Mouse (Mus musculus) fat pad, adult 2 months (tissue): ENCODE data around the gene Ltk.

Experiments used
- DNase-seq: peaks from one replicate; pipeline ENCODE4 v3.0.0-alpha.2; 2011; ENCODE audit warnings: low read depth, low spot score; ENCODE audit errors: extremely low read depth

Ltk gene

DNA sequence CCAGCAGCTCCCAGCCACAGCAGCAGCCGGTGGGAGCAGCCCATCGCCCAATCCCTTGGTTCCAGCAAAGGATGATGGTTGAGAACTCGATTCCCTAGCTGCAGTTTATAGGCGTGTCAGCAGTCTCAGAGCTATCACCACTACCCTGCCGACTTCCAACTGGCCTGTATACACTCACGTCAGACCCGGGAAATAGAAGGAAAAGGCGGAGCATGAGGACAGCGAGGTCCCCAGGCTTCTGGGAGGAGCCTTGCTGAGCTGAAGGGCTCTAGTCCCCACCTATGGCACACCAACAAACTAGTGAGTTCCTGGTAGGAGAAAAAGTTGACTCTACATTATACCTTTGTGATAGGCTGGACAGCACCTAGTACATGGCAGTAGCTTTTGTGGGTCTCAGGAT lies at the start of gene Ltk:
TSS of gene Ltk (minus strand) at position 181 of the 400 bp plus-strand sequence.
- no peak for DNase-seq

DNA sequence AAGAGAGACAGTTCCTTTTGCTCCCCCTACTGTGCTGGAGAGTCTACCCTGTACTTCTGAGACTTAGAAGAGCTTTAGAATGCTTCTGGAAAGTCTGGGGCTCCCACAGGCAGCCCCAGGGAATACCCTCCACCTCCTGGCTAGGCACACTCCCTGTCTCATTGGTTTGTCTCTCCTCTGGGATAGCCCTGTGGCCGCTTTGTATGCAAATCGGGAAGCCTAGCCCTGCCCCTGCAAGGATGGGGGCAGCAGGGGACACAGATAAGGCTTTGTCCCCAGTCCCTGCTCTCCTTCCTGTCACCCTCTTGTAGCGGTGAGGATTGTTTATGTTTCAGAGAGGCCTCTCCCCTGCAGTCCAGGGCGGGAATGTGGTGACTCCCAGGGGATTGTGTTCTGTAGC lies 48.6 kb upstream of the Ltk start:
- no peak for DNase-seq

DNA sequence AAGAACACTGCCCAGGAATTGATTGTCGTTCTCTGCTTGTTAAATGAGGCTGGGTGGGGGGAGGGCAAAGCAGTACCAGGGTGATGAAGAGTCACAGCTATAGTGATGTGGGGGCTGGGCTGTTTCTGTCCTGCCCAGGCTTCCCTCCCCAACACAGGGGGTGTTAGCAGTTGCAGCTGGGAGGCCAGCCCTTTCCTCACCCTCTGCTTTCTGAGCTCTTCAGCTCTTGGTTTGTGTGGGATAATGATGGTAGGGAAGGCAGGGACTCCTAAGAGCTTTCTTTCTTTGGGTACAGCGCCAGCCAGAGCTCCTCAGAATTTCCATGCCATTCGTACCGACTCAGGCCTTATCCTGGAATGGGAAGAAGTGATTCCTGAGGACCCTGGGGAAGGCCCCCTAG lies 48.2 kb upstream of the Ltk start:
- DNase-seq, result no peak

DNA sequence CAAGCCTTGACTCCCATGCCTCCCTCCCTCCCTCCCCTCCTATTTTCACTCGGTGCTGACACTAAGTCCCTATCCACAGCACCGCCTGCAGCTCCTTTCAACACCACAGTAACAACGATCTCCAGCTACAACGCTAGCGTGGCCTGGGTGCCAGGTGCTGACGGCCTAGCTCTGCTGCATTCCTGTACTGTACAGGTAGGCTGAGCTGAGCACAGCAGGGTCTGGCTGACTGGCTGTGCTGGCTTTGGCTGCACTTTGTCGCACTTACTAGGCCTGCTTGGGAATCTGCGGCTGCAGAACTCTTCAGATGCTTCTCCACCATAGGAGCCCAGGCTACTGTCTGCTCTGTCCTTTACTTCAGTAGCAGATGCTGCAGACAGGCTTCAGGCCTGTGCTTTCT lies 45.3 kb upstream of the Ltk start:
- DNase-seq, result no peak

DNA sequence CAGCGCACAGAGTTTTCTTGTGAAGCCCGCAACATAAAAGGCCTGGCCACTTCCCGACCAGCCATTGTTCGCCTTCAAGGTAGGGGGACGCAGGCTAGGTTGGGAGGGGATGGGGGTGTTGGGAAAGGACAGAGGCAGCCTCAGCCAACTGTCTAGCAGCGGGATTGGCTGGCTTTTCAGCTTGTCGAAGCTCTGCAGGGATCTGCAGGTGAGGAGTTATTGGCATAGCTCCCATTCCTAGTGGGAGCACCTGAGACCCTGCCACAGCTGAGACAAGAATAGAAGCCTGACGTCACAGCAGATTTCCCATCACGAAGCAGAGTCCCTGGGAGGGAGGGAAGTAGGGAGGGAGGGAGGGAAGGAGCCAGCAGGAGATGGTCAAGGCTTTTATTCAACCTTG lies 44.5 kb upstream of the Ltk start:
- no peak for DNase-seq

DNA sequence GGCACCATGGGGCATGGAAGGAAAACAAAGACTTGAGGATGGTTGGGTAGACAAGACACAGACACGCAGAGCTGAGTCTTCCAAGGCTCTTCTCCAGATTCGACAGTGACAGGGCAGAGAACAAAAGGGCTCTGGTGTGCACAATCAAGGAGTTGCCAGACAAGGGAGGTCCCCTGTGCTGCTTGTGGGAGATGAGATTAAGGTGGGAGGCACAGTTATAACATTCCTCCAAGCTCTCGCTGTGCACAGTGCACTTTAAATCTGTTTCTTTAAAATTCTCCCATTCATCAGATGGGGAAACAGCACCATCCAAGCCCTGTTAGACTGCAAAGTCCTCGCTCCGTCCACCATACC lies 44.0 kb upstream of the Ltk start:
- DNase-seq, result no peak

DNA sequence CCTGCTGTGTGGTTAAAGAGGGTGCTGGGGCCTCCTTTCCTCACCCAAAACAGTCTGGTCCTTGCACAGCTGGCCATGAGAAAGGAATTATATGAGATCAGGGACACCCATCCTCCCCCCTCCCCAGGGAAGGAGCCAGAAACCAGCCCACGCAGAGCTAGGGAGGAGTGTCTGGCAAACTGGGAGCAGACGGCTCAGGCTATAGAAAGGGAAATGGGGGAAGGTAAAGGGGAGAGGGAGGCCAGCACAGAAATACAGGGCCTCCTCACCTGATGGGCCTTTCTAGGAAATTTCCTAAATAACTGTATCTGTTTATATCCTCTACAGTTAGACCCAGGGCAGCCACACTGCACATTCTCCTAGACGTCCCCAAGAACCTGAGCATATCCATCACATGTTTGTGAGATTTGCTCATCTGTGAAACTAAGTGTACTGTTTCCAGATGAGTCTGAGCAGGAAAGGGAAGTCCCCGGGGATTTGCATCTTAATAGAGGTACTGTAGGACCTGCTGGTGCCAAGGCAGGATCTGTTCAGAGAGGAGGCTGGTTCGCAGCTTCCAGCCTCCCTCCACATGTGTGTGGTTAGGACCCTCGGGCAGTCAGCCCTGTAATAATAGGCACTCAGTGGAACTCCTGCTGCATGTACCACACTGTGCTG lies 43.5 kb upstream of the Ltk start:
- no peak for DNase-seq

DNA sequence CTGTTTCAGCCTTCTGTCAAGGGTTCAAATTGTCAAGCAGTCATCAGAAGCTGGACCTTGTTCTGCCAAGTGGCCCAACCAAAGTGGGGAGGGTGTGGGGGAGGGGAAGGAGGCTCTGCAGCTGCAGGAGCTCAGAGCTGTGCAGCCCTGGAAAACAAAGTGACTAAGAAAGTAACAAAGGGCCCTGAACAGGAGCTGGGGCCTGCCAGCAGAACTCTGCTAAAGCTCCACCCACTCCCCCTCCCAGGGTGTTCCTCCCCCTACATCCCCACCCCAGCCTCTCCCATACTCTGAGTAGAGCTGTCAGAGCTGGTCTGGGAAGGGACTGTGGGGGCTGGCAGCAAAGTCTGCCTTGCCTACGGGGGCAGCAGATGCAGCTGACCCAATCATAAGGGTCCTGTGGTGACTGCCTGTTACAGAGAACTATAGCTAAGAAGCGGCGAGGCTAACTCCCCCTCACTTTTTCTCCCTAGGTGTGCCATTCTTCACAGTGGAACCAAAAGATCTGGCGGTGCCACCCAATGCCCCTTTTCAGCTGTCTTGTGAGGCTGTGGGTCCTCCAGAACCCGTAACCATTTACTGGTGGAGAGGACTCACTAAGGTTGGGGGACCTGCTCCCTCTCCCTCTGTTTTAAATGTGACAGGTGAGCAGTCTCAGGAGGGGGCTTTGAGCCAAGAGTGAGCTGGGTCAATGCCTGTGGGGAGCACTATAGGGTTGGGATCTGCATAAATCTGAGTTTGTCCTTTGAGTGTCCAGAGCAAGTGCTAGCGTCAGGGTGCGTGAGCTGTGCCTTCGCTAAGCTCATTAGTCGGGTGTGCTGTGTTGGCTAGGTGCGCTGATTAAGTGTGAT lies 42.8 kb upstream of the Ltk start:
- no peak for DNase-seq

DNA sequence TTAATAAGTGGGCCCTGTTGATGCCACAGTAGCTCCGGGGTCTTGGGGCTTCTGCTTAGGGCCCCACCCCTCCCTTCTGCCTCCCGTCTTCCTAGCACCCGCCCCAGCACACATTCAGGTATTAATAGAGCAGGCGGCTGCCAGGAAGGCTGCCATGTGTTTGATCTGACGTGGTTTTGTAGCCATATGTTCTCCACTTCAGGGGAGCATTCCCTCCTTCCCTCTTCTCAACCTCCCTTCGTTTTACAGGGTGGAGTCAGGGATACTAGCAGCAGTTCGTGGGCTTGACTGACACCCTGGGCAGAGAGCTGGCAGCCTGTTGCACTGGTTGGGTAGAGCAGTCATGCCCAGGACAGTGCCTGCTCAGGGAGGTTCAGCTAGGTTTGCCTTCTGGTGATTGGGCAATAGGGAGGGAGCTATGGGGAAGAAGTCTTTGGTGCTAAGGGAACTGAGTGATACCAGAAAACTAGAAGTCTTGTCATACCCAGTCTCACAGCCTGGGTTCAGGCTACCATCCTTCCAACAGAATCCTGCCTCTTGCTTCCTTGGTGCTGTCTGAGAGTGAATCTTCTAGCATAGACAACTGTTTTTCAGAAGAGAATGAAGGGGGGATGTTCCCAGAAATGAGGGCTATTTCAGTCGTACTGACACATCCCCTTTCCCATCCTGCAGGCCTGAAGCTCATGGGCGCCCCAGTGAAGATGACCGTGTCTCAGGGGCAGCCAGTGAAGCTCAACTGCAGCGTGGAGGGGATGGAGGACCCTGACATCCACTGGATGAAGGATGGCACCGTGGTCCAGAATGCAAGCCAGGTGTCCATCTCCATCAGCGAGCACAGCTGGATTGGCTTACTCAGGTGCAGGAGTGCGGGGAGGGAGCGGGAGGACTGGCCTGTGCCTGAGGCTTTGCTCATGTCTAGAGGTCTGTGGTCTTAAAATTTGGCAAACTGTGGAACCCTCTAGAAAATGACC lies 40.9 kb upstream of the Ltk start:
- no peak for DNase-seq

DNA sequence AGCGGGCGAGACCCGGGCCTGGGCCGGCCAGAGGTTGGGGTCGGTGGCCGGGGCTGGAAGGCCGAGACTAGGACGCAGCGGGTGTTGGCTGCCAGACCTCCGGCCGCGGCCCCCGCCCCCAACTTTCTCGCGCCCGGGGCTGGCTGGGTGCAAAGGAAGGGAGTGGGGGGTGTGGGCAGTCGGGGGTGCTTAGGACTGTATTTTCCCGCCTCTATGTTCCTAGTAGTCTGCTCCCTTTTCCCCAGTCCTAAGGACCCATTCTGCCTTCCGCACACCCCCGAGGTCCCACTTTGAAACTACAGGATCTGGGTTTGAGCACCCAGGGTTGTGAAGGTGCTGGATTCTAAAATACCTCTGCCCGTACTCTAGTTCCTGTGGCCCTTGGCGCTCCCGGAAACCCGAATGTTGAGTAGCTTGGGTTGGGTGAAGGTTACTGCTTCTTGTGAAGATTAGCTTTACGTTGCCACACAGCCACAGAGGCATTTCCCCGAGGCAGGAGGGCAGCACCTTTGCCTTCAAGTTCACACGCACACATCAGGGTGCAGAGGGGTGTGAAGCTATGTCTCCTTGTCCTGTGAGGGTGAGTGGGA lies 39.8 kb upstream of the Ltk start:
- no peak for DNase-seq

DNA sequence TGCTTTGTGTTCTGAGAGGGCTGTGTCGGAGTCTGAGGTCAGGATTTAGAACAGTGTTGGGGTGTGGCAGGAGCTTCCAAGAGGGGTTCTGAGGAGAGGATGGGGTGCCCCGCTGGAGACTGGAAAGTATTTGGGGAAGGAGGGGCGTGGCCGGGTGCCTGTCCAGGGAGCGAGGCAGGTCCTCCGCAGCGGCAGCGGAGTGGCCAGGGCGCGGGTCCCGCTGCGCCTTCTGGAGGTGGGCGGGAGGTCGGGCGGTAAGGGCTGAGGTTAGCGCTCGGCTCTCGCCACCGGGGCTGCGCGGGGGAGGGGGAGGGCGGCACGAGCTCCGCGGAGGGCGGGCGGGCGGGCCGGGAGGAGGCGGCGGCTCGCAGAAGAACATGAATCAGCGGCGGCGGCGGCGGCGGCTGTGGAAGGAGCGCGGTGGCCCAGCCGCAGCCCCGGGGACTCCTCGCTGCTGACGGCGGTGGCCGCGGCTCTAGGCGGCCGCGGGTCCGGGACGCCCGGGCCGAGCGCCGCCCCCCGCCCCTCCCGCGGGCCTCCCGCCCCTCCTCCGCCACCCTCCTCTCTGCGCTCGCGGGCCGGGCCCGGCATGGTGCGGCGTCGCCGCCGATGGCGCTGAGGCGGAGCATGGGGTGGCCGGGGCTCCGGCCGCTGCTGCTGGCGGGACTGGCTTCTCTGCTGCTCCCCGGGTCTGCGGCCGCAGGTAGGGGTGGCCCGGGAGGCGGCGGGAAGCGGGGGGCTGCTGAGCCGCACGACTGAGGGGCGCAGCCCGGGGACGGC lies 39.1 kb upstream of the Ltk start:
- no peak for DNase-seq

DNA sequence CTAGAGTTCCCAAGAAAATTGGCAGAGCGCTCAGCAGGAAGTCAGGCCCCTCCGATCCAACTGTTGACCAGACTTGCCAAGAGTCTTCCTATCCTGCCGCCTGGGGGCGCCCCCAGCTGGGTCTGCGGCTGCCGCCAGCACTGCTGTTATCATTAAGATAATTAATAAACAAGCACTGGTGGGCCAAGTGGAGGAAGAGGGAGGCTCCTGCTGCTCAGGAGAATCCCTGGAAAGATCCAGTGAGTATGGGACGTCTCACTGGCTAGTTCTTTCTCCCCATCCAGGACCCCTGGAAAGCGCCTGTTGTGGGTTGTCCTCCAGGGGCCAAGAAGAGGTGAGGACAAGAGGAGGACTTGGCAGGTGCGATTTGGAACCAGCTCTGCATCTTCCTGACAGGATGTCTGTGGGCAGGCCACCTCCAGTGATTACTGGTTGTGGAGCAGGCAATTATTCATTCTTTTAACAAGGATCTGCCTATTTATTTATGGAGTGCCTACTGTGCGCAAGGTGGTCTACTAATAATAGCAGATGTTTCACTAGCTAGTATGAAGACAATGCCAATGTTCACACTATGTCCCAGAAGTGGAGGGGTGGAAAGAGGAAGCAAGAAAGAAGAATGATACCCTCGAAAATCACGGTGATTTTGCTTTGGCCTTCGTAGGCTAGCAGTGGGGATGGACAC lies 38.2 kb upstream of the Ltk start:
- no peak for DNase-seq

DNA sequence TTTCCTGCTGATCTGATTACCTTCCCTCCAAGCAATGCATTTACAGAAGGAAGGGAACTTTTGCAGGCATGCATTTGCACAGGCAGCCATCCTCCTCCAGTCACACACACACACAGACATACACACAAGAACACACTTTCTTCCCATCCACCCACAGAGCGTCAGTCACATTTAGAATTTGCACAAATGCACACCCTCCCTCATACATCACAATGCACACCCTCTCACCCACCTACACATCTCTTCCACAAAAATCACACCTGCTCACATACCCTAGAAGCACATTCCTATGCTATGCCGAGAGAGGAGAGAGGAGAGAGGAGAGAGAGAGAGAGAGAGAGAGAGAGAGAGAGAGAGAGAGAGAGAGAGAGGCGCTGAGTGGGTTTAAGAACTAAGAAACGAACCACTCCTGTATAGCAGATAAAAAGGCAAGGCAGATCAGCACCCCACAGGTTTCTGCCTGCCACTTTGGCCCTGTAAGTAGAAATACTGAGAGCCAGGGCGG lies 37.1 kb upstream of the Ltk start, which contains the start of gene Tyro3:
TSS of gene Tyro3 (plus strand) at position 455 of the 505 bp plus-strand sequence.
- no peak for DNase-seq

DNA sequence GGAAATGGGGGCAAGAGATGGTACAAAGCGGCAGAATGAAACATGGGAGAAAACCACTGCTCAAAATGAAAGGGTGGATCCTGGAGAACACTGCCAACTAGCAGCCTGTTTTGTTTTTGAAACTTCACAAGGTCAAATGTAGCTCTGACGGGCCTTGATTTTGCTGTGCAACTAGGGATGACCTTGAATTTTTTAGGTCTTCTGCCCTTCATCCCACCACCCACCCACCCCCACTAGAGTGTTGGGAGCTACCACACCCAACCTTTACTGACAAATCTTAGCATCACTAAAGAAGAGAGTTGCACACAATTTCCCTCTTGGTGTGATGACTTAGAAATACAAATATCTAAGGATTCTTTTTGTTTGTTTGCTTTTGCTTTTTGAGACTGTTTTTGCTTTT lies 29.8 kb upstream of the Ltk start:
- no peak for DNase-seq

DNA sequence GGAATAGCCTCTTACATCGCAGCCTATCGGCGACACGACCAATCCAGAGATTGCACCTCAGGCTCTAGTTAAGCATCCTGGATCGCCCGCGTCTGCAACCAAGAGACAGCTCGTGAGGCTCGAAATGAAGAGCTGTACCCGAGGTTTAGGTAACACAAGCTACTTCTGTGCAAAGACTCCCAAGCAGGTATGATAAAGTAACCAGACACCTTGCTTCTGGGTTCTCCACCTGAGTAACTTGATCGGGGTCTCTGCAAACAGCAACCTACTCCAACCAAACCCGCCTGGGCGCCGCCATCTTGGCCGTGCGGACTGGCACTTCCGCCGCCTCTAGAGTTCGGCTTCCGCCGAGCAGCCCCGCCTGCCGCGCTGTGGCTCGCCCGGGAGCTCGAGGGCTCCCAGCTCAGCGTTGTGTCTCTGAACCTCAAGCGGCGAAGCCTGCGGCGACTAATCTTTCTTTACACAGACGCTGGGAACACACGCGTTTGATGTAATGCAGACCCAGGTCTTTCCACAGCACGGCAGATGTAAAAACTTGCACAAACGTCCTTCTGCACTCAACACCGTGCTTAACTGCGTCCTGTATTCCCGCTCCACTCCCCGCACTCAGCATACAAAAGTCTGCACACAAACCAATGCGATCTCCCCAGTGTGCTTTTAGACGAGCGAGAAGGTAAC lies 27.1 kb upstream of the Ltk start, which contains the start of gene Rpap1:
TSS of gene Rpap1 (minus strand) at position 332 of the 678 bp plus-strand sequence.
- DNase-seq, result no peak

DNA sequence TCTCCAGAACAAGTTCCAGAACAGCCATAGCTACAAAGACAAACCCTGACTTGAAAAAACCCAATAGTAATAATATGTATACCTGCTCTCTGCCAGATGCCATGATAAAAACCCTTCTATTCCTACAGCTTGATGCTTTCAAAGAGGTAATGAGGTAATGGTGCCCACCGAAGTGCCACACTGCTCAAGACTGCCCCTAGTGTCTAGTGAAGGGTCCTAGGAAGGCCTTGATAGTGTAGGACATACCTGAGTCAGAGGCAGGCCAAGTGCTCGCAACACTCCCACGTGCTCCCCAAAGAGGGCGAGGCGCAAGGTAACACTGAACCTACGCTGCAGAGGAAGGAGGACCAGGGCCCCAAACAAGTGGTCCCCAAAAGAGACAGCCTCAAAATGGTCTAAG lies 7.0 kb upstream of the Ltk start:
- DNase-seq, result no peak

DNA sequence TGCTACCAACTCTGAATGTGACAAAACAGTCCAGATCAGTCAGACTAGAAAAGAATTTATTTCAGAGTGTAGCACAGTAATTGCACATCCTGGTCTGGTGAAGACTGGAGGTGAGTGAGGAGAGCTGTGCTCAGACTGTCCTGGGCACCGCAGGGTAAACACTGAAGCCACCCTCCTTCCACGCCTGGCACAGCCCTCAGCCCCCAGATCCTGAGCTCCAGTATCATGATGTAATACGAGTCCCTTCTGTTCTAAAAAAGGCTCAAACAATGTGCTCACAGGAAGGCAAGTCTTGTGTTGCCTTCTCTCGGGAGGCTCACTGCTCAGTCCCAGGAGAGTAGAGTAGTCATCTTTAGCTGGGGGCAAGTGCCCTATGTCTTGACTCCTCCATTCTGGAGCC lies 3.7 kb upstream of the Ltk start:
- DNase-seq, result no peak

DNA sequence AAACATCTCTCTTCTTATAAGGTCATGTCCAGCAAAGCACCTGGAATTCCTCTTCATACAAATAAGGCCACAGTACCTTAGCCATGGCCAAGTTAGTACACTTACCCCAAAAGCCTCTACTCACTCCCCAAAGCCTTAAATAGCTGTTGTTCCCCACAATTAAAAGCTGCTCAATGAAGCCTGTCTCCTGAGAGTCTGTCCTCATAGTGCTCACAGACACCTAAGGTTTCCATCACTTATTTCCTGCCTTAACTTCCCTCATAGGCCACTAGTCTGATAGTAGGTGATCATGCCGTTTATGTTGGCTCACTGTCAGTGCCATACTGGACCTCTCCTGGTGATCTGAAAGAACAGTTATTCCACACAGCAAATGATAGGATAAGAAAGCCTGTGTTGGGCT lies 2.0 kb upstream of the Ltk start:
- DNase-seq, result no peak
